Mouse (Mus musculus): ENCODE measurements around the gene Nav2. TPM values are rescaled to one million over a fixed set of nuclear protein-coding genes. Genes with fewer than 3 reads are reported as not detected.

The Nav2 gene
- polyA plus RNA-seq, 1 experiment from 2014 or later, result 4.1 TPM

GRCm38 (mm10) chr7:49533571-49533970, 625.1 kb downstream of the Nav2 start:
- Histone ChIP-seq H3K4me2 (ENCODE audit: low read depth, low read length) (no peak overlapping the region), H3K27me3 (ENCODE audit: control insufficient read depth, insufficient read depth, low read depth, low read length) (no peaks in the 10 kb centered on the region), H3K9ac (ENCODE audit: low read depth, low read length) (no peak overlapping the region), H3K9me3 (replicated peaks; ENCODE audit: control insufficient read depth, low read length) (no peaks in the 10 kb centered on the region), H3K27ac (ENCODE audit: low read length) (no peak overlapping the region), H3K36me3 (ENCODE audit: control insufficient read depth, insufficient read depth) (no peaks in the 10 kb centered on the region), H3K4me3 (ENCODE audit: low read depth, low read length) (no peak overlapping the region), H3K4me1 (ENCODE audit: control insufficient read depth, low read depth, low read length) (no peaks in the 10 kb centered on the region)
- 57% methylated on average over 8 of the region's 8 CpGs for WGBS (ENCODE audit: insufficient replicate concordance)
- no peak for ATAC-seq (ENCODE audit: low read depth)

GRCm38 (mm10) chr7:49534208-49534607, 625.7 kb downstream of the Nav2 start:
- Histone ChIP-seq H3K27ac (ENCODE audit: low read length) (no peak overlapping the region), H3K9ac (ENCODE audit: low read depth, low read length) (no peak overlapping the region), H3K36me3 (ENCODE audit: control insufficient read depth, insufficient read depth) (no peaks in the 10 kb centered on the region), H3K4me3 (ENCODE audit: low read depth, low read length) (no peak overlapping the region), H3K9me3 (replicated peaks; ENCODE audit: control insufficient read depth, low read length) (no peaks in the 10 kb centered on the region), H3K27me3 (ENCODE audit: control insufficient read depth, insufficient read depth, low read depth, low read length) (no peaks in the 10 kb centered on the region), H3K4me1 (ENCODE audit: control insufficient read depth, low read depth, low read length) (no peaks in the 10 kb centered on the region), H3K4me2 (ENCODE audit: low read depth, low read length) (no peak overlapping the region)
- no peak for ATAC-seq (ENCODE audit: low read depth)
- whole genome bisulfite sequencing (ENCODE audit: insufficient replicate concordance), result 60% methylated on average over 6 of the region's 6 CpGs

- Histone ChIP-seq H3K36me3 (ENCODE audit: control insufficient read depth, insufficient read depth) (no peaks in the 10 kb centered on the region), H3K9me3 (replicated peaks; ENCODE audit: control insufficient read depth, low read length) (no peaks in the 10 kb centered on the region), H3K27ac (ENCODE audit: low read length) (no peak overlapping the region), H3K4me1 (ENCODE audit: control insufficient read depth, low read depth, low read length) (no peaks in the 10 kb centered on the region), H3K27me3 (ENCODE audit: control insufficient read depth, insufficient read depth, low read depth, low read length) (no peaks in the 10 kb centered on the region), H3K4me2 (ENCODE audit: low read depth, low read length) (no peak overlapping the region), H3K9ac (ENCODE audit: low read depth, low read length) (no peak overlapping the region), H3K4me3 (ENCODE audit: low read depth, low read length) (no peak overlapping the region)
- no peak for ATAC-seq (ENCODE audit: low read depth)
- WGBS (ENCODE audit: insufficient replicate concordance), result 51% methylated on average over 5 of the region's 5 CpGs
Measured at GRCm38 (mm10) chr7:49538360-49538759, 629.8 kb downstream of the Nav2 start.

GRCm38 (mm10) chr7:49540181-49540580, 631.7 kb downstream of the Nav2 start:
- 77% methylated on average over 9 of the region's 9 CpGs for WGBS (ENCODE audit: insufficient replicate concordance)
- no peak for ATAC-seq (ENCODE audit: low read depth)
- H3K4me1 ChIP-seq (ENCODE audit: control insufficient read depth, low read depth, low read length), result no peaks in the 10 kb centered on the region; the same call in 1 of the 2 replicates
- H3K9me3 ChIP-seq (replicated peaks; ENCODE audit: control insufficient read depth, low read length), result no peaks in the 10 kb centered on the region
- no peaks in the 10 kb centered on the region for H3K36me3 ChIP-seq (ENCODE audit: control insufficient read depth, insufficient read depth)
- H3K4me2 ChIP-seq (ENCODE audit: low read depth, low read length), result no peak overlapping the region
- H3K9ac ChIP-seq (ENCODE audit: low read depth, low read length), result no peak overlapping the region
- no peak overlapping the region for H3K27ac ChIP-seq (ENCODE audit: low read length)
- no peaks in the 10 kb centered on the region for H3K27me3 ChIP-seq (ENCODE audit: control insufficient read depth, insufficient read depth, low read depth, low read length)
- no peak overlapping the region for H3K4me3 ChIP-seq (ENCODE audit: low read depth, low read length)

GRCm38 (mm10) chr7:49542135-49542534, 633.6 kb downstream of the Nav2 start:
- Histone ChIP-seq H3K27ac (ENCODE audit: low read length) (no peak overlapping the region), H3K9ac (ENCODE audit: low read depth, low read length) (no peak overlapping the region), H3K9me3 (replicated peaks; ENCODE audit: control insufficient read depth, low read length) (no peaks in the 10 kb centered on the region), H3K36me3 (ENCODE audit: control insufficient read depth, insufficient read depth) (no peaks in the 10 kb centered on the region), H3K4me3 (ENCODE audit: low read depth, low read length) (no peak overlapping the region), H3K4me1 (ENCODE audit: control insufficient read depth, low read depth, low read length) (no peaks in the 10 kb centered on the region; the same call in 1 of the 2 replicates), H3K4me2 (ENCODE audit: low read depth, low read length) (no peak overlapping the region), H3K27me3 (ENCODE audit: control insufficient read depth, insufficient read depth, low read depth, low read length) (no peaks in the 10 kb centered on the region)
- ATAC-seq (ENCODE audit: low read depth), result no peak
- WGBS (ENCODE audit: insufficient replicate concordance), result 62% methylated on average over 3 of the region's 3 CpGs

GRCm38 (mm10) chr7:49544775-49545705, 636.5 kb downstream of the Nav2 start:
- Histone ChIP-seq H3K9me3 (replicated peaks; ENCODE audit: control insufficient read depth, low read length) (no peaks in the 10 kb centered on the region), H3K27me3 (ENCODE audit: control insufficient read depth, insufficient read depth, low read depth, low read length) (no peaks in the 10 kb centered on the region), H3K4me2 (ENCODE audit: low read depth, low read length) (no peak overlapping the region), H3K36me3 (ENCODE audit: control insufficient read depth, insufficient read depth) (no peaks in the 10 kb centered on the region), H3K27ac (ENCODE audit: low read length) (no peak overlapping the region), H3K4me3 (ENCODE audit: low read depth, low read length) (no peak overlapping the region), H3K9ac (ENCODE audit: low read depth, low read length) (no peak overlapping the region), H3K4me1 (ENCODE audit: control insufficient read depth, low read depth, low read length) (no peaks in the 10 kb centered on the region; the same call in 1 of the 2 replicates)
- ATAC-seq (ENCODE audit: low read depth), result no peak
- 25% methylated on average over 11 of the region's 11 CpGs for WGBS (ENCODE audit: insufficient replicate concordance)

GRCm38 (mm10) chr7:49545706-49546097, 637.2 kb downstream of the Nav2 start:
- no peak overlapping the region for H3K4me3 ChIP-seq (ENCODE audit: low read depth, low read length)
- H3K27me3 ChIP-seq (ENCODE audit: control insufficient read depth, insufficient read depth, low read depth, low read length), result no peaks in the 10 kb centered on the region
- H3K9ac ChIP-seq (ENCODE audit: low read depth, low read length), result no peak overlapping the region
- no peaks in the 10 kb centered on the region for H3K9me3 ChIP-seq (replicated peaks; ENCODE audit: control insufficient read depth, low read length)
- H3K36me3 ChIP-seq (ENCODE audit: control insufficient read depth, insufficient read depth), result no peaks in the 10 kb centered on the region
- WGBS (ENCODE audit: insufficient replicate concordance), result 73% methylated on average over 15 of the region's 15 CpGs
- H3K4me2 ChIP-seq (ENCODE audit: low read depth, low read length), result no peak overlapping the region
- ATAC-seq (ENCODE audit: low read depth), result no peak
- no peaks in the 10 kb centered on the region; the same call in 1 of the 2 replicates for H3K4me1 ChIP-seq (ENCODE audit: control insufficient read depth, low read depth, low read length)
- H3K27ac ChIP-seq (ENCODE audit: low read length), result no peak overlapping the region

- no peaks in the 10 kb centered on the region; the same call in 1 of the 2 replicates for H3K4me1 ChIP-seq (ENCODE audit: control insufficient read depth, low read depth, low read length)
- WGBS (ENCODE audit: insufficient replicate concordance), result 79% methylated on average over 11 of the region's 11 CpGs
- no peaks in the 10 kb centered on the region for H3K9me3 ChIP-seq (replicated peaks; ENCODE audit: control insufficient read depth, low read length)
- no peak for ATAC-seq (ENCODE audit: low read depth)
- no peak overlapping the region for H3K9ac ChIP-seq (ENCODE audit: low read depth, low read length)
- no peak overlapping the region for H3K27ac ChIP-seq (ENCODE audit: low read length)
- H3K4me3 ChIP-seq (ENCODE audit: low read depth, low read length), result no peak overlapping the region
- H3K4me2 ChIP-seq (ENCODE audit: low read depth, low read length), result no peak overlapping the region
- no peaks in the 10 kb centered on the region for H3K27me3 ChIP-seq (ENCODE audit: control insufficient read depth, insufficient read depth, low read depth, low read length)
- no peaks in the 10 kb centered on the region for H3K36me3 ChIP-seq (ENCODE audit: control insufficient read depth, insufficient read depth)
Measured at GRCm38 (mm10) chr7:49548397-49548796, 639.9 kb downstream of the Nav2 start.

- ATAC-seq (ENCODE audit: low read depth), result no peak
- 61% methylated on average over 11 of the region's 11 CpGs for WGBS (ENCODE audit: insufficient replicate concordance)
Measured at GRCm38 (mm10) chr7:49553236-49553981, 644.9 kb downstream of the Nav2 start.

More at GRCm38 (mm10) chr7:49553236-49553981, 644.9 kb downstream of the Nav2 start:
- Histone ChIP-seq H3K4me1 (ENCODE audit: control insufficient read depth, low read depth, low read length) (no peaks in the 10 kb centered on the region), H3K9ac (ENCODE audit: low read depth, low read length) (no peak overlapping the region), H3K9me3 (replicated peaks; ENCODE audit: control insufficient read depth, low read length) (no peaks in the 10 kb centered on the region), H3K4me2 (ENCODE audit: low read depth, low read length) (no peak overlapping the region), H3K36me3 (ENCODE audit: control insufficient read depth, insufficient read depth) (no peaks in the 10 kb centered on the region), H3K27ac (ENCODE audit: low read length) (no peak overlapping the region), H3K27me3 (ENCODE audit: control insufficient read depth, insufficient read depth, low read depth, low read length) (no peaks in the 10 kb centered on the region), H3K4me3 (ENCODE audit: low read depth, low read length) (no peak overlapping the region)

All from liver, embryonic 16.5 days (tissue).